Mouse (Mus musculus) G1E (cell line): ENCODE data around the gene Myt1. TPM values are rescaled to one million over a fixed set of nuclear protein-coding genes. Genes with fewer than 3 reads are reported as not detected.

Experiments
- ATAC-seq: 2 replicates; pipeline ENCODE4 v1.8.0; 2016; ENCODE audit warnings: mild to moderate bottlenecking; ENCODE audit not compliant: insufficient number of reproducible peaks, poor library complexity, low FRiP score, severe bottlenecking; ENCODE audit errors: extremely low read depth
- DNase-seq: peaks from one replicate; pipeline ENCODE4 v3.0.0; 2012; ENCODE audit warnings: low spot score
- H3K27me3 ChIP-seq: 2 replicates; pipeline ENCODE4 v1.6.1; 2012; ENCODE audit warnings: mild to moderate bottlenecking, low read length, inconsistent platforms; ENCODE audit not compliant: insufficient read depth
- H3K36me3 ChIP-seq: replicated peaks from 2 replicates; pipeline ENCODE3; 2012; ENCODE audit warnings: mild to moderate bottlenecking, inconsistent platforms
- H3K4me1 ChIP-seq: 2 replicates; pipeline ENCODE4 v1.6.1; 2012; ENCODE audit warnings: low read depth, low read length, inconsistent platforms, mixed read lengths; ENCODE audit not compliant: insufficient read depth
- H3K4me3 ChIP-seq: 2 replicates; pipeline ENCODE4 v1.5.1; 2012; ENCODE audit warnings: low read depth, mild to moderate bottlenecking, inconsistent platforms, low read length, moderate library complexity, mixed read lengths
- H3K9me3 ChIP-seq: replicated peaks from 2 replicates; pipeline ENCODE4 v1.6.1; 2012; ENCODE audit warnings: inconsistent platforms
- CTCF ChIP-seq: IDR thresholded peaks from 2 replicates; pipeline ENCODE4 v1.5.1; 2012; ENCODE audit warnings: low read depth, low read length, inconsistent platforms, mixed read lengths
- GATA1 ChIP-seq: IDR thresholded peaks from 2 replicates; pipeline ENCODE4 v1.6.1; 2012; ENCODE audit warnings: borderline replicate concordance, low read length, inconsistent platforms, mixed read lengths
- GATA2 ChIP-seq: IDR thresholded peaks from 2 replicates; pipeline ENCODE4 v1.6.1; 2012; ENCODE audit warnings: low read depth, low read length, inconsistent platforms, borderline replicate concordance
- POLR2AphosphoS5 ChIP-seq: IDR thresholded peaks from 2 replicates; pipeline ENCODE4 v1.6.1; 2012; ENCODE audit warnings: low read depth, low read length, inconsistent platforms; ENCODE audit not compliant: insufficient replicate concordance
- TAL1 ChIP-seq: conservative IDR thresholded peaks from 2 replicates; pipeline ENCODE4 v1.6.1; 2012; ENCODE audit warnings: low read depth, low read length, inconsistent platforms, mixed read lengths
- polyA plus RNA-seq: library from polyadenylated mRNA; stranded (reverse); fragments of >175 nt; gene quantifications from 2 replicates; pipeline ENCODE4 v1.2.3, GENCODE M21; 2012
- total RNA-seq, 2 experiments: library from RNA; stranded (forward) in 1 of 2; stranded (reverse) in 1 of 2; fragments of 200-1000 nt in 1 of 2; fragments of >200 nt in 1 of 2; fragmentation: Nextera tagmentation in 1 of 2; gene quantifications; 2 replicates each; pipeline ENCODE4 v1.2.3; 2014 to 2017

Myt1 gene
- total and polyA plus RNA-seq, 3 experiments: 0.22 TPM; not detected in 2

DNA sequence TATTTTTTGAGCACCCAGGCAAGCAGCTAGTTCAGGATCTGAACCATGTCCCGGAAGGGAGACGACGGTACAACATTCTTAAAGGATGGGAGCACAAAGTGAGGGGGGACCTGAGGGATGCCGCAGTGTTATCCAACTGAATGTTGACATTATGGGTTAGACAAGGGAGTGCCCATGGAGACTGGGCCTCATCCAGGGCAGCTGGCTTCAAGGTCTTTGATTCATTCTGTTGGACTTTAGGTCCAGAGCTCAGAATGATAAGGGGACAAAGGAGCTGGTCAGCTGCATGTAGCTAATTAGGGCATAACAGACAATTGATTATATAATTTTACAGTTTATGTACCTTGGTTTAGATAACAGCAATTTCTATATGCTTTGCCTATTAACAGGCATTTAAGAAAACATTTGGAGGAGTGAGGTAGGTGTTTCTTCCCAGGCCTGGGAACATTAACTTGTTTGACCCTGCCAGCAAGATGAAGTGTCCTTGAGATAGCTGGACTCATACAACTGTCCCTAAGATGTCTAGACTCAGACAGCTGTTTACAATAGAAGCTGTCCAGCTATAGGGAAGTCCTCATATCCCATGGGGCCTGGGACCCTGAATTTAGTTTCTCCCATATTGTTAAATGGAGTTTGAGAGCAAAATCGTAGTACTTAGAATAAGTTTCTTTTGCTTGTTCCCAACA is 82.7 kb downstream of the Myt1 start:
- TF ChIP-seq CTCF (no peak), TAL1 (no peak), GATA2 (no peak), GATA1 (no peak), POLR2AphosphoS5 (no peak)
- DNase-seq: no peak
- H3K4me3 ChIP-seq: no peak overlapping the region
- H3K27me3 ChIP-seq: no peaks in the 10 kb centered on the region
- no peak for ATAC-seq
- H3K4me1 ChIP-seq: no peaks in the 10 kb centered on the region
- peaks cover 65% of the 10 kb centered on the region for H3K36me3 ChIP-seq
- no peaks in the 10 kb centered on the region for H3K9me3 ChIP-seq

DNA sequence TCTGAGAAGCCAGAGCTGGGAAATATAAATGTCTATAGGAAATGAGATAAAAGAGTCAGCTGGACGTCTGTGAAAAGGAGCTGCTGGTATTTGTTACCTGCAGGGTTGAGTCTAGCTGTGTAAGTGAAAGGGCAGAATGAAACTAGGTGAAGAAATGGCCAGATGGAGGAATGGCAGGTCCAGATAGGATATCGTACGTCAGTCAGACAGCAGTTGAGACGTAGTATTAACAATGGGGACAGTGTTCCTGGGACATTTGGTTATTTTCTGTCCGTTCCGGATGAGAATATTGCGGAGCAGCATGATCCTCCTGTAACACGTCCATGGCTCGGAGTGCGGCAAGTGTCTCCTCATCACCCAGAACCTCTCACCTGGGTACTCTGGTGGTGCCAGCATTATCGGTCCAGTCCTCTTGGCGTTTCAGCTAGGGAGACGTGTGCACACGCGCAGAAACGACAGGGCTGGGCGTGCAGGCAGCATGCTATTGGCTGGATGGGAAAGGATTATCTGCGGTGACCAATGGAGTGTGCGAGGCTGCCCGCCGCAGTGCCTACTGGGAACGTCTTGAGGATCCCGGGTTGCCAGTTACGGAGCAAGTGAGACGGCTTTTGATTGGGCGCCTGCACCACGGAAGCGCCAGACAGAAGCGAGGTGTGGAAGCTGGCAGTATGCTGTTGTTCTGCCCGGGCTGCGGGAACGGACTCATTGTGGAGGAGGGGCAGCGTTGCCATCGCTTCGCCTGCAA is 100.8 kb downstream of the Myt1 start, which contains the start of gene Polr3k:
TSS of gene Polr3k (plus strand) at position 547 of the 745 bp plus-strand sequence.
- peaks cover 19% of the 10 kb centered on the region for H3K4me1 ChIP-seq
- H3K36me3 ChIP-seq: peaks cover 37% of the 10 kb centered on the region
- DNase-seq: peak; percentile 98
- H3K27me3 ChIP-seq: no peaks in the 10 kb centered on the region
- H3K9me3 ChIP-seq: no peaks in the 10 kb centered on the region
- H3K4me3 ChIP-seq: peak within 1 kb of the TSS; percentile 80
- peak; percentile 99 for ATAC-seq
- no peak for TF ChIP-seq CTCF
- no peak for TF ChIP-seq TAL1
- no peak for TF ChIP-seq POLR2AphosphoS5
- TF ChIP-seq GATA2: no peak
- TF ChIP-seq GATA1: no peak

DNA sequence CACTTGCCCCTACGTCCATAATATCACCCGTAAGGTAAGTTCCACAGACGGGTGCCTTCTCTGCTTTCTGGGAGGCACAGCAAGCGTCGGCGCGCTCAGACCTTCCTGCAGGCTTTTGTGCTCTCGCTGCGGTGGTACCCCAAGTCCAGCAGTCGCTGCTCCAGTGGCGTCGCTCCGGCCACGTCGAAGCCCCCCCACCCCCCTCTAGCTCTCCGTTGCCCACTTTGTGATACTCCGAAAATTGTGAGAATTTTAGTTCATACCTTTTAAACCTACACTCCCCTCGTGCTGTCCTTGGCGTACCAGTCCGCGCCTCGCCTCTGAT is 101.4 kb downstream of the Myt1 start:
- H3K4me3 ChIP-seq: peak overlapping the region; percentile 80
- no peaks in the 10 kb centered on the region for H3K9me3 ChIP-seq
- no peak for DNase-seq
- peaks cover 38% of the 10 kb centered on the region for H3K36me3 ChIP-seq
- no peaks in the 10 kb centered on the region for H3K27me3 ChIP-seq
- H3K4me1 ChIP-seq: peaks cover 19% of the 10 kb centered on the region
- ATAC-seq: no peak
- TF ChIP-seq POLR2AphosphoS5 (no peak), GATA2 (no peak), TAL1 (no peak), CTCF (no peak), GATA1 (no peak)

DNA sequence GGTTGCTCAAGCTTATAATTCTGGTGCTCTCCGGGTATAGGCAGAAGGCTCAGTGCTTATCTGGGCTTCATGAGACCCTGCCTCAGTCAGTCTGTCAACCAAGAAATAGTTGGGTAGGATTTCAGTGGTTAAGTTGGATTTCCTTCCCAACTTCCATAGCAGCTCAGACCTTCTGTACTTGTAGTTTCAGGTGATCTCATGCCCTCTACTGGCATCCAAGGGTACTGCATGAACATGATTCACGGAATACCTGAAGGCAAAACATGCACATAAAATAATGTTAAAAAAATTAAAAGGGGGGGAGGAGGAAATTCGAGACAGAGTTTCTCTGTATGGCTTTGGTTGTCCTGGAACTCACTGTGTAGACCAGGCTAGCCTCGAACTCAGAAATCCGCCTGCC is 103.8 kb downstream of the Myt1 start:
- peak; percentile 77 for TF ChIP-seq CTCF
- TF ChIP-seq GATA2: no peak

DNA sequence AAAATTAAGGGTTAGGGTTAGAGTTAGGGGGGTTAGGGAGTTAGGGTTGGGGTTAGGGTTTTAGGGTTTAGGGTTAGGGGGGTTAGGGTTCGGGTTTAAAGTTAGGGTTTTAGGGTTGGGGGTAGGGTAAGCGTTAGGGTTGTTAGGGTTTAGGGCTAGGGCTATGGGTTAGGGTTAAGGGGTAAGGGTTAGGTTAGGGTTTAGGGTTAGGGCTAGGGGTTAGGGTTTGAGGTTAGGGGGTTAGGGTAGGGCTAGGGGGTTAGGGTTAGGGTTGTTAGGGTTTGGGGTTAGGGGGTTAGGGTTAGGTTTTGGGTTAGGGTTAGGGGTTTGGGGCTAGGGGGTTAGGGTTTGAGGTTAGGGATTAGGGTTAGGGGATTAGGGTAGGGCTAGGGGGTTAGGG is 107.9 kb downstream of the Myt1 start:
- H3K4me1 ChIP-seq: peaks cover 2% of the 10 kb centered on the region; the same call in 1 of the 2 replicates
- no peak overlapping the region for H3K4me3 ChIP-seq
- ATAC-seq (no peak), DNase-seq (no peak)
- no peaks in the 10 kb centered on the region for H3K27me3 ChIP-seq
- no peaks in the 10 kb centered on the region for H3K9me3 ChIP-seq
- TF ChIP-seq TAL1 (no peak), CTCF (no peak), GATA2 (no peak), GATA1 (no peak), POLR2AphosphoS5 (no peak)
- peaks cover 55% of the 10 kb centered on the region for H3K36me3 ChIP-seq

More for the DNA sequence above, 103.8 kb downstream of the Myt1 start:
- H3K4me1 ChIP-seq: peaks cover 19% of the 10 kb centered on the region
- ATAC-seq: no peak
- no peak overlapping the region for H3K4me3 ChIP-seq
- H3K9me3 ChIP-seq: no peaks in the 10 kb centered on the region
- peaks cover 50% of the 10 kb centered on the region for H3K36me3 ChIP-seq
- DNase-seq: no peak
- H3K27me3 ChIP-seq: no peaks in the 10 kb centered on the region

Other genes starting within 250 kb of the Myt1 start
- 41.9 and 46.4 TPM in 2 replicates for gene Dnajc5, start 242.8 kb upstream of the Myt1 start, total RNA-seq (2014; fragmentation: Nextera tagmentation)
- 49.5 and 52.7 TPM in 2 replicates for gene Dnajc5, start 242.8 kb upstream of the Myt1 start, total RNA-seq (2017)
- 34.3 and 34.8 TPM in 2 replicates for gene Dnajc5, start 242.8 kb upstream of the Myt1 start, polyA plus RNA-seq
- gene Uckl1, start 178.4 kb upstream of the Myt1 start, total RNA-seq (2014; fragmentation: Nextera tagmentation): 51.3 and 66.0 TPM in 2 replicates
- 54.9 and 63.9 TPM in 2 replicates for gene Uckl1, start 178.4 kb upstream of the Myt1 start, total RNA-seq (2017)
- gene Uckl1, start 178.4 kb upstream of the Myt1 start, polyA plus RNA-seq: 46.9 and 63.2 TPM in 2 replicates
- gene Prpf6, start 171.5 kb upstream of the Myt1 start, total RNA-seq (2014; fragmentation: Nextera tagmentation): 53.1 and 60.8 TPM in 2 replicates
- gene Prpf6, start 171.5 kb upstream of the Myt1 start, total RNA-seq (2017): 76.4 and 91.9 TPM in 2 replicates
- gene Prpf6, start 171.5 kb upstream of the Myt1 start, polyA plus RNA-seq: 20.3 and 27.8 TPM in 2 replicates
- 19.9 and 40.5 TPM in 2 replicates for gene Zfp512b, start 170.5 kb upstream of the Myt1 start, total RNA-seq (2014; fragmentation: Nextera tagmentation)
- 16.3 and 19.8 TPM in 2 replicates for gene Zfp512b, start 170.5 kb upstream of the Myt1 start, total RNA-seq (2017)
- gene Zfp512b, start 170.5 kb upstream of the Myt1 start, polyA plus RNA-seq: 88.2 and 90.0 TPM in 2 replicates
- gene Samd10, start 164.1 kb upstream of the Myt1 start, total RNA-seq (2014; fragmentation: Nextera tagmentation): 10.6 and 16.1 TPM in 2 replicates
- 2.5 and 3.1 TPM in 2 replicates for gene Samd10, start 164.1 kb upstream of the Myt1 start, total RNA-seq (2017)
- gene Samd10, start 164.1 kb upstream of the Myt1 start, polyA plus RNA-seq: 7.6 and 9.7 TPM in 2 replicates
- not detected in 2 replicates for gene Gm29797, start 106.3 kb upstream of the Myt1 start, total RNA-seq (2014; fragmentation: Nextera tagmentation)
- gene Gm29797, start 106.3 kb upstream of the Myt1 start, total RNA-seq (2017): not detected in 2 replicates
- gene Gm29797, start 106.3 kb upstream of the Myt1 start, polyA plus RNA-seq: 0.12 TPM in 1 of 2 replicates, not detected in the other
- not detected in 2 replicates for gene Sox18, start 91.7 kb upstream of the Myt1 start, total RNA-seq (2014; fragmentation: Nextera tagmentation)
- gene Sox18, start 91.7 kb upstream of the Myt1 start, total RNA-seq (2017): 0.05 TPM in 1 of 2 replicates, not detected in the other
- gene Sox18, start 91.7 kb upstream of the Myt1 start, polyA plus RNA-seq: 0.04 TPM in 1 of 2 replicates, not detected in the other
- gene Tcea2, start 83.0 kb upstream of the Myt1 start, total RNA-seq (2014; fragmentation: Nextera tagmentation): not detected in 2 replicates
- 1.2 TPM in 2 replicates for gene Tcea2, start 83.0 kb upstream of the Myt1 start, total RNA-seq (2017)
- gene Tcea2, start 83.0 kb upstream of the Myt1 start, polyA plus RNA-seq: 0.28 and 0.32 TPM in 2 replicates
- 62.5 TPM in 2 replicates for gene Rgs19, start 69.4 kb upstream of the Myt1 start, total RNA-seq (2014; fragmentation: Nextera tagmentation)
- 49.6 and 52.4 TPM in 2 replicates for gene Rgs19, start 69.4 kb upstream of the Myt1 start, total RNA-seq (2017)
- gene Rgs19, start 69.4 kb upstream of the Myt1 start, polyA plus RNA-seq: 52.2 and 65.5 TPM in 2 replicates
- gene Lkaaear1, start 64.9 kb upstream of the Myt1 start, total RNA-seq (2014; fragmentation: Nextera tagmentation): not detected in 2 replicates
- gene Lkaaear1, start 64.9 kb upstream of the Myt1 start, total RNA-seq (2017): not detected in 2 replicates
- gene Lkaaear1, start 64.9 kb upstream of the Myt1 start, polyA plus RNA-seq: not detected in 2 replicates
- not detected in 2 replicates for gene Oprl1, start 48.3 kb upstream of the Myt1 start, total RNA-seq (2014; fragmentation: Nextera tagmentation)
- 0.23 TPM in 1 of 2 replicates, not detected in the other for gene Oprl1, start 48.3 kb upstream of the Myt1 start, total RNA-seq (2017)
- not detected in 2 replicates for gene Oprl1, start 48.3 kb upstream of the Myt1 start, polyA plus RNA-seq
- gene Pcmtd2, start 74.5 kb downstream of the Myt1 start, total RNA-seq (2014; fragmentation: Nextera tagmentation): 36.9 and 39.3 TPM in 2 replicates
- 33.8 and 42.3 TPM in 2 replicates for gene Pcmtd2, start 74.5 kb downstream of the Myt1 start, total RNA-seq (2017)
- 13.1 and 17.4 TPM in 2 replicates for gene Pcmtd2, start 74.5 kb downstream of the Myt1 start, polyA plus RNA-seq
- gene Polr3k, start 101.0 kb downstream of the Myt1 start, total RNA-seq (2014; fragmentation: Nextera tagmentation): 36.7 and 39.7 TPM in 2 replicates
- 46.6 and 50.3 TPM in 2 replicates for gene Polr3k, start 101.0 kb downstream of the Myt1 start, total RNA-seq (2017)
- 1.3 and 3.1 TPM in 2 replicates for gene Polr3k, start 101.0 kb downstream of the Myt1 start, polyA plus RNA-seq
- gene Gm14496, start 227.8 kb downstream of the Myt1 start, total RNA-seq (2014; fragmentation: Nextera tagmentation): not detected in 2 replicates
- gene Gm14496, start 227.8 kb downstream of the Myt1 start, total RNA-seq (2017): 0.05 and 0.12 TPM in 2 replicates
- gene Gm14496, start 227.8 kb downstream of the Myt1 start, polyA plus RNA-seq: not detected in 2 replicates